Mouse (Mus musculus): ENCODE results near the gene Epb41. TPM values are rescaled to one million over a fixed set of nuclear protein-coding genes. Genes with fewer than 3 reads are reported as not detected.

Epb41 gene
- polyA plus RNA-seq, 1 experiment from 2014 or later, result 55.7 TPM

GRCm38 (mm10) chr4:131911521-131911920 is 163.6 kb downstream of the Epb41 start:
- Histone ChIP-seq H3K9ac (ENCODE audit: low read length) (no peak overlapping the region), H3K27ac (ENCODE audit: low read length) (no peak overlapping the region), H3K4me3 (replicated peaks; ENCODE audit: low read length) (no peak overlapping the region), H3K4me1 (ENCODE audit: control insufficient read depth, insufficient read depth, low read length) (peaks cover 21% of the 10 kb centered on the region), H3K9me3 (replicated peaks; ENCODE audit: control insufficient read depth, low read length) (no peaks in the 10 kb centered on the region), H3K36me3 (ENCODE audit: control insufficient read depth, insufficient read depth, low read length) (no peaks in the 10 kb centered on the region), H3K4me2 (ENCODE audit: low read depth, low read length) (no peak overlapping the region), H3K27me3 (ENCODE audit: control insufficient read depth, insufficient read depth, low read length) (peaks cover 20% of the 10 kb centered on the region; the same call in 1 of the 2 replicates)
- WGBS, result 33% methylated on average over 5 of the region's 5 CpGs
- no peak for ATAC-seq (ENCODE audit: insufficient read depth, low FRiP score)

- H3K9ac ChIP-seq (ENCODE audit: low read length), result peak overlapping the region; percentile 26; the same call in 1 of the 2 replicates
- ATAC-seq (ENCODE audit: insufficient read depth, low FRiP score), result peak; percentile 24; the same call in 1 of the 2 replicates
Observed at GRCm38 (mm10) chr4:131910237-131910994, 164.7 kb downstream of the Epb41 start.

GRCm38 (mm10) chr4:131907912-131908311 is 167.2 kb downstream of the Epb41 start:
- no peak overlapping the region for H3K4me3 ChIP-seq (replicated peaks; ENCODE audit: low read length)
- ATAC-seq (ENCODE audit: insufficient read depth, low FRiP score), result no peak
- no peak overlapping the region for H3K4me2 ChIP-seq (ENCODE audit: low read depth, low read length)
- no peaks in the 10 kb centered on the region for H3K9me3 ChIP-seq (replicated peaks; ENCODE audit: control insufficient read depth, low read length)
- H3K4me1 ChIP-seq (ENCODE audit: control insufficient read depth, insufficient read depth, low read length), result peaks cover 12% of the 10 kb centered on the region
- no peaks in the 10 kb centered on the region for H3K27me3 ChIP-seq (ENCODE audit: control insufficient read depth, insufficient read depth, low read length)
- WGBS, result 95% methylated on average over 3 of the region's 3 CpGs
- H3K36me3 ChIP-seq (ENCODE audit: control insufficient read depth, insufficient read depth, low read length), result peaks cover 5% of the 10 kb centered on the region; the same call in 1 of the 2 replicates
- no peak overlapping the region for H3K9ac ChIP-seq (ENCODE audit: low read length)
- H3K27ac ChIP-seq (ENCODE audit: low read length), result no peak overlapping the region

More at GRCm38 (mm10) chr4:131910237-131910994, 164.7 kb downstream of the Epb41 start:
- H3K4me2 ChIP-seq (ENCODE audit: low read depth, low read length), result peak overlapping the region; percentile 37
- H3K4me3 ChIP-seq (replicated peaks; ENCODE audit: low read length), result no peak overlapping the region; the same call in 1 of the 2 replicates
- H3K36me3 ChIP-seq (ENCODE audit: control insufficient read depth, insufficient read depth, low read length), result no peaks in the 10 kb centered on the region
- no peaks in the 10 kb centered on the region for H3K9me3 ChIP-seq (replicated peaks; ENCODE audit: control insufficient read depth, low read length)
- peaks cover 18% of the 10 kb centered on the region for H3K4me1 ChIP-seq (ENCODE audit: control insufficient read depth, insufficient read depth, low read length)
- peaks cover 10% of the 10 kb centered on the region; the same call in 1 of the 2 replicates for H3K27me3 ChIP-seq (ENCODE audit: control insufficient read depth, insufficient read depth, low read length)
- 8% methylated on average over 18 of the region's 21 CpGs for WGBS
- H3K27ac ChIP-seq (ENCODE audit: low read length), result peak overlapping the region; percentile 48; the same call in 1 of the 2 replicates

- H3K9me3 ChIP-seq (replicated peaks; ENCODE audit: control insufficient read depth, low read length), result no peaks in the 10 kb centered on the region
- ATAC-seq (ENCODE audit: insufficient read depth, low FRiP score), result peak; percentile 71; the same call in 1 of the 2 replicates
- WGBS, result 38% methylated on average over 6 of the region's 6 CpGs
- H3K27ac ChIP-seq (ENCODE audit: low read length), result no peak overlapping the region
- peaks cover 12% of the 10 kb centered on the region for H3K4me1 ChIP-seq (ENCODE audit: control insufficient read depth, insufficient read depth, low read length)
- no peak overlapping the region for H3K4me2 ChIP-seq (ENCODE audit: low read depth, low read length)
- peaks cover 13% of the 10 kb centered on the region; the same call in 1 of the 2 replicates for H3K36me3 ChIP-seq (ENCODE audit: control insufficient read depth, insufficient read depth, low read length)
- H3K9ac ChIP-seq (ENCODE audit: low read length), result no peak overlapping the region
- H3K4me3 ChIP-seq (replicated peaks; ENCODE audit: low read length), result no peak overlapping the region
- no peaks in the 10 kb centered on the region for H3K27me3 ChIP-seq (ENCODE audit: control insufficient read depth, insufficient read depth, low read length)
Observed at GRCm38 (mm10) chr4:131906423-131906822, 168.7 kb downstream of the Epb41 start.

- no peak for ATAC-seq (ENCODE audit: insufficient read depth, low FRiP score)
- Histone ChIP-seq H3K27ac (ENCODE audit: low read length) (no peak overlapping the region), H3K9me3 (replicated peaks; ENCODE audit: control insufficient read depth, low read length) (no peaks in the 10 kb centered on the region), H3K4me2 (ENCODE audit: low read depth, low read length) (no peak overlapping the region), H3K4me1 (ENCODE audit: control insufficient read depth, insufficient read depth, low read length) (no peaks in the 10 kb centered on the region), H3K4me3 (replicated peaks; ENCODE audit: low read length) (no peak overlapping the region), H3K9ac (ENCODE audit: low read length) (no peak overlapping the region), H3K36me3 (ENCODE audit: control insufficient read depth, insufficient read depth, low read length) (peaks cover 24% of the 10 kb centered on the region), H3K27me3 (ENCODE audit: control insufficient read depth, insufficient read depth, low read length) (no peaks in the 10 kb centered on the region)
- WGBS, result 60% methylated on average over 8 of the region's 8 CpGs
Observed at GRCm38 (mm10) chr4:131904478-131904877, 170.6 kb downstream of the Epb41 start.

- no peaks in the 10 kb centered on the region for H3K27me3 ChIP-seq (ENCODE audit: control insufficient read depth, insufficient read depth, low read length)
- no peaks in the 10 kb centered on the region for H3K9me3 ChIP-seq (replicated peaks; ENCODE audit: control insufficient read depth, low read length)
- no peak overlapping the region for H3K4me2 ChIP-seq (ENCODE audit: low read depth, low read length)
- H3K36me3 ChIP-seq (ENCODE audit: control insufficient read depth, insufficient read depth, low read length), result peaks cover 44% of the 10 kb centered on the region
- no peak for ATAC-seq (ENCODE audit: insufficient read depth, low FRiP score)
- no peak overlapping the region for H3K4me3 ChIP-seq (replicated peaks; ENCODE audit: low read length)
- H3K4me1 ChIP-seq (ENCODE audit: control insufficient read depth, insufficient read depth, low read length), result no peaks in the 10 kb centered on the region
- no peak overlapping the region for H3K27ac ChIP-seq (ENCODE audit: low read length)
- 90% methylated on average over 15 of the region's 15 CpGs for WGBS
- no peak overlapping the region for H3K9ac ChIP-seq (ENCODE audit: low read length)
Observed at GRCm38 (mm10) chr4:131901090-131901489, 174.0 kb downstream of the Epb41 start.

GRCm38 (mm10) chr4:131899180-131899554 is 176.0 kb downstream of the Epb41 start:
- no peak overlapping the region for H3K9ac ChIP-seq (ENCODE audit: low read length)
- no peak for ATAC-seq (ENCODE audit: insufficient read depth, low FRiP score)
- no peaks in the 10 kb centered on the region for H3K4me1 ChIP-seq (ENCODE audit: control insufficient read depth, insufficient read depth, low read length)
- H3K4me3 ChIP-seq (replicated peaks; ENCODE audit: low read length), result no peak overlapping the region
- H3K4me2 ChIP-seq (ENCODE audit: low read depth, low read length), result no peak overlapping the region
- H3K36me3 ChIP-seq (ENCODE audit: control insufficient read depth, insufficient read depth, low read length), result peaks cover 42% of the 10 kb centered on the region
- H3K27me3 ChIP-seq (ENCODE audit: control insufficient read depth, insufficient read depth, low read length), result no peaks in the 10 kb centered on the region
- WGBS, result 76% methylated on average over 6 of the region's 6 CpGs
- H3K9me3 ChIP-seq (replicated peaks; ENCODE audit: control insufficient read depth, low read length), result no peaks in the 10 kb centered on the region
- H3K27ac ChIP-seq (ENCODE audit: low read length), result no peak overlapping the region

GRCm38 (mm10) chr4:131898503-131899179 is 176.5 kb downstream of the Epb41 start:
- Histone ChIP-seq H3K36me3 (ENCODE audit: control insufficient read depth, insufficient read depth, low read length) (peaks cover 43% of the 10 kb centered on the region), H3K4me1 (ENCODE audit: control insufficient read depth, insufficient read depth, low read length) (no peaks in the 10 kb centered on the region), H3K4me3 (replicated peaks; ENCODE audit: low read length) (no peak overlapping the region), H3K27me3 (ENCODE audit: control insufficient read depth, insufficient read depth, low read length) (no peaks in the 10 kb centered on the region), H3K27ac (ENCODE audit: low read length) (no peak overlapping the region), H3K9ac (ENCODE audit: low read length) (no peak overlapping the region), H3K4me2 (ENCODE audit: low read depth, low read length) (no peak overlapping the region), H3K9me3 (replicated peaks; ENCODE audit: control insufficient read depth, low read length) (no peaks in the 10 kb centered on the region)
- WGBS, result 89% methylated on average over 12 of the region's 12 CpGs
- ATAC-seq (ENCODE audit: insufficient read depth, low FRiP score), result no peak

- Histone ChIP-seq H3K4me1 (ENCODE audit: control insufficient read depth, insufficient read depth, low read length) (no peaks in the 10 kb centered on the region), H3K4me2 (ENCODE audit: low read depth, low read length) (no peak overlapping the region), H3K9me3 (replicated peaks; ENCODE audit: control insufficient read depth, low read length) (no peaks in the 10 kb centered on the region), H3K36me3 (ENCODE audit: control insufficient read depth, insufficient read depth, low read length) (peaks cover 43% of the 10 kb centered on the region), H3K9ac (ENCODE audit: low read length) (no peak overlapping the region), H3K4me3 (replicated peaks; ENCODE audit: low read length) (no peak overlapping the region), H3K27ac (ENCODE audit: low read length) (no peak overlapping the region), H3K27me3 (ENCODE audit: control insufficient read depth, insufficient read depth, low read length) (no peaks in the 10 kb centered on the region)
- 92% methylated on average over 8 of the region's 8 CpGs for WGBS
- no peak for ATAC-seq (ENCODE audit: insufficient read depth, low FRiP score)
Observed at GRCm38 (mm10) chr4:131897787-131898186, 177.3 kb downstream of the Epb41 start.
